20 mouse cellular contexts compared by ENCODE assay signal in genomic region chr2:147010952-147011351, GRCm38 (mm10). TPM values are rescaled to one million over a fixed set of nuclear protein-coding genes. Genes with fewer than 3 reads are reported as not detected.
DNase-seq lines count a peak whose midpoint lies in the region; ATAC-seq and TF ChIP-seq lines count a peak whose summit lies in the region.
"Had no signal": no experiment of that assay in that cellular context is flagged by ENCODE, and none has a peak within 500 bp of the region (broad histone marks: within the 10 kb centered on the region; RNA-seq: fewer than 3 reads in every experiment).

No protein-coding gene starts in this region.

- no peak for TF ChIP-seq CTCF in spleen, adult 2 months (IDR thresholded peaks at IDR 0.05; ENCODE audit: extremely low read depth, insufficient read depth, insufficient read length, insufficient replicate concordance)
- no peak for TF ChIP-seq CTCF in ES-Bruce4 (IDR thresholded peaks at IDR 0.05; ENCODE audit: low read depth, low read length)

- no peak overlapping the region for H3K4me3 ChIP-seq in spleen, adult 2 months (ENCODE audit: extremely low read depth, insufficient read depth, insufficient read length)
- H3K4me3 ChIP-seq in ES-Bruce4 (ENCODE audit: low read depth, low read length) = no peak overlapping the region
- no peak overlapping the region for H3K4me3 ChIP-seq in forebrain, embryonic 15.5 days
- no peak overlapping the region for H3K4me3 ChIP-seq in forebrain, embryonic 13.5 days
- H3K4me3 ChIP-seq: embryonic facial prominence, embryonic 12.5 days; gastrocnemius, adult 2 months; hindbrain, embryonic 12.5 days had no signal

- no peak for DNase-seq in spleen, adult 2 months (ENCODE audit: low read depth in 1 of 2, low spot score in 2 of 2)
- DNase-seq in spleen, postnatal 14 days (ENCODE audit: low spot score in 2 of 2) = no peak
- peak; percentile 55 for DNase-seq in MEL-GATA-1-ER (ENCODE audit: extremely low read depth, low read depth)
- DNase-seq: adrenal gland, postnatal 10 days; cerebellum, adult 11 months; cerebellum, adult 8-10 months; cerebellum, postnatal 25 days; gastrocnemius, adult 2 months; gastrocnemius, postnatal 25 days; heart, postnatal 10 days; heart, postnatal 4 days had no signal

- peak overlapping the region; percentile 82 for H3K27ac ChIP-seq in spleen, adult 2 months (ENCODE audit: insufficient read depth, low read length)
- H3K27ac ChIP-seq in ES-Bruce4 (ENCODE audit: insufficient read depth, low read length) = peak overlapping the region; percentile 80
- no peak overlapping the region for H3K27ac ChIP-seq in forebrain, embryonic 15.5 days (replicated peaks)
- H3K27ac ChIP-seq in forebrain, embryonic 13.5 days = no peak overlapping the region
- H3K27ac ChIP-seq: heart, embryonic 10.5 days; hindbrain, embryonic 12.5 days had no signal

- WGBS in spleen, adult 2 months = 79% methylated on average over 9 of the region's 9 CpGs
- WGBS in forebrain, embryonic 15.5 days = 97% methylated on average over 9 of the region's 9 CpGs
- WGBS in forebrain, embryonic 13.5 days = 96% methylated on average over 9 of the region's 9 CpGs

- TF ChIP-seq EP300 in ES-Bruce4 (IDR thresholded peaks at IDR 0.05; ENCODE audit: insufficient read depth, low read depth, low read length) = no peak

- H3K36me3 ChIP-seq in spleen, adult 2 months (ENCODE audit: control insufficient read depth, insufficient read depth, low read length) = no peaks in the 10 kb centered on the region
- no peaks in the 10 kb centered on the region; the same call in 1 of the 2 replicates for H3K36me3 ChIP-seq in ES-Bruce4 (ENCODE audit: control insufficient read depth, insufficient read depth, low read length, poor library complexity, severe bottlenecking)
- no peaks in the 10 kb centered on the region for H3K36me3 ChIP-seq in forebrain, embryonic 15.5 days
- H3K36me3 ChIP-seq in forebrain, embryonic 13.5 days (ENCODE audit: poor library complexity, severe bottlenecking) = no peaks in the 10 kb centered on the region
- H3K36me3 ChIP-seq: embryonic facial prominence, embryonic 12.5 days; hindbrain, embryonic 12.5 days had no signal

- no peak overlapping the region for H3K4me2 ChIP-seq in forebrain, embryonic 15.5 days (replicated peaks)
- no peak overlapping the region for H3K4me2 ChIP-seq in forebrain, embryonic 13.5 days

- peaks cover 20% of the 10 kb centered on the region for H3K9me3 ChIP-seq in ES-Bruce4 (replicated peaks; ENCODE audit: control insufficient read depth, insufficient read depth, low read length, poor library complexity, severe bottlenecking)
- H3K9me3 ChIP-seq in forebrain, embryonic 15.5 days = no peaks in the 10 kb centered on the region
- no peaks in the 10 kb centered on the region for H3K9me3 ChIP-seq in forebrain, embryonic 13.5 days (replicated peaks)
- H3K9me3 ChIP-seq: embryonic facial prominence, embryonic 12.5 days; heart, embryonic 10.5 days; hindbrain, embryonic 12.5 days had no signal

- H3K27me3 ChIP-seq in spleen, adult 2 months (ENCODE audit: control insufficient read depth, insufficient read depth, low read length) = no peaks in the 10 kb centered on the region
- no peaks in the 10 kb centered on the region for H3K27me3 ChIP-seq in ES-Bruce4 (ENCODE audit: control insufficient read depth, insufficient read depth, low read length, poor library complexity, severe bottlenecking)
- no peaks in the 10 kb centered on the region for H3K27me3 ChIP-seq in forebrain, embryonic 15.5 days
- H3K27me3 ChIP-seq in forebrain, embryonic 13.5 days = no peaks in the 10 kb centered on the region
- H3K27me3 ChIP-seq: embryonic facial prominence, embryonic 12.5 days; hindbrain, embryonic 12.5 days had no signal

- no peak for TF ChIP-seq POLR2A in spleen, adult 2 months (IDR thresholded peaks at IDR 0.05; ENCODE audit: low read depth, low read length)
- TF ChIP-seq POLR2A in ES-Bruce4 (IDR thresholded peaks at IDR 0.05; ENCODE audit: insufficient read depth, low read length) = no peak

- no peak overlapping the region for H3K9ac ChIP-seq in ES-Bruce4 (ENCODE audit: low read depth, poor library complexity, severe bottlenecking)
- H3K9ac ChIP-seq in forebrain, embryonic 15.5 days (replicated peaks) = no peak overlapping the region
- no peak overlapping the region for H3K9ac ChIP-seq in forebrain, embryonic 13.5 days
- H3K9ac ChIP-seq: embryonic facial prominence, embryonic 12.5 days; hindbrain, embryonic 12.5 days had no signal

- peaks cover 15% of the 10 kb centered on the region for H3K4me1 ChIP-seq in spleen, adult 2 months (ENCODE audit: control insufficient read depth, insufficient read depth, insufficient read length)
- H3K4me1 ChIP-seq in ES-Bruce4 (ENCODE audit: control insufficient read depth, insufficient read depth, low read length) = peaks cover 2% of the 10 kb centered on the region
- H3K4me1 ChIP-seq in forebrain, embryonic 15.5 days = peaks cover 26% of the 10 kb centered on the region
- H3K4me1 ChIP-seq in forebrain, embryonic 13.5 days = peaks cover 25% of the 10 kb centered on the region

- ATAC-seq in forebrain, embryonic 15.5 days (replicated peaks) = no peak
- no peak for ATAC-seq in forebrain, embryonic 13.5 days
- ATAC-seq: hindbrain, embryonic 16.5 days; inflammation-experienced regulatory T-cells, adult 6 months; intestine, postnatal 0 days had no signal

RNA-seq across cellular contexts. Expression of gene Xrn2, which starts 1.8 kb away (rescaled TPM):
- 24.0 and 26.5 TPM in 2 replicates for polyA plus RNA-seq in spleen, adult 2 months (2012; rRNA removed)
- polyA plus RNA-seq in ES-Bruce4 (2011; ENCODE audit: insufficient read depth, insufficient read length, low read depth, missing spikeins) = 179 and 196 TPM in 2 replicates
- polyA plus RNA-seq in forebrain, embryonic 15.5 days (2015; fragmentation: Nextera tagmentation; extraction: Ambion mirVana) = 88.8 and 92.1 TPM in 2 replicates
- polyA plus RNA-seq in forebrain, embryonic 13.5 days (2015; fragmentation: Nextera tagmentation; extraction: Ambion mirVana) = 86.8 and 95.3 TPM in 2 replicates

Comparison
In these comparisons a context has a peak if more than half of its experiments do, and no peak if none do; other contexts are left out.
1. H3K27ac ChIP-seq: peak in spleen, adult 2 months (single experiment) and ES-Bruce4 (single experiment); none in forebrain, embryonic 15.5 days (single experiment) and forebrain, embryonic 13.5 days (single experiment).